Mouse (Mus musculus): ENCODE results near the gene D6Ertd527e. TPM values are rescaled to one million over a fixed set of nuclear protein-coding genes. Genes with fewer than 3 reads are reported as not detected.
"Not testable (repeated sequence)": the region's sequence is repeated elsewhere in the genome, so short reads cannot be mapped to it uniquely, and the experiment has no call there.

The D6Ertd527e gene
- polyA plus RNA-seq, 1 experiment from 2014 or later = 0.18 TPM

DNA sequence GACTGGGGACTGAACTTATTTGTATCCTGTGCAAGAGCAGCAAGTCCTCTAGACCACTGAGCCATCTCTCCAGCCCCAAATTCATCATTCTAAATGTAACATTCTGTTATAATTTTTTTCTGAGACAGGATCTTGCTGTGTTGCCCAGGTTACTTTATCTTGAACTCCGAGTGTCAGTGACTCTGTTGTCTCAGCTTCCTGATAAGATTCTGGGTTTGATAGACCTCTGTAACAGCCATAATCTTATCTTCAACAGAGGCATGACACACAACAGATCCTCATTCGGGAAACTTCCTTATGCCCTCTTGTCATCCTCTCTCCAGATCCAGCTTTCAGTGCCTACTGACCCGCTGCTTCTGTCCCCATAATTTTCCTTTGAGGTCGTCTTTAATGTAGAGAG, 31.8 kb upstream of the D6Ertd527e start:
- 43% methylated on average over 4 of the region's 4 CpGs for WGBS
- no peak overlapping the region for H3K4me2 ChIP-seq (replicated peaks; ENCODE audit: low read depth)
- no peak for ATAC-seq
- H3K4me3 ChIP-seq (ENCODE audit: low read depth, low read length) = no peak overlapping the region
- no peaks in the 10 kb centered on the region for H3K9me3 ChIP-seq (ENCODE audit: control insufficient read depth)
- H3K4me1 ChIP-seq (replicated peaks; ENCODE audit: control insufficient read depth, insufficient read depth, low read length) = no peaks in the 10 kb centered on the region
- H3K36me3 ChIP-seq (ENCODE audit: control insufficient read depth, insufficient read depth) = peaks cover 63% of the 10 kb centered on the region
- no peak overlapping the region for H3K9ac ChIP-seq (ENCODE audit: low read depth, low read length)
- no peak for TF ChIP-seq CTCF (IDR thresholded peaks at IDR 0.05; ENCODE audit: low read depth)
- H3K27ac ChIP-seq (ENCODE audit: low read depth, low read length) = no peak overlapping the region
- H3K27me3 ChIP-seq (replicated peaks; ENCODE audit: control insufficient read depth, insufficient read depth, low read length) = no peaks in the 10 kb centered on the region

DNA sequence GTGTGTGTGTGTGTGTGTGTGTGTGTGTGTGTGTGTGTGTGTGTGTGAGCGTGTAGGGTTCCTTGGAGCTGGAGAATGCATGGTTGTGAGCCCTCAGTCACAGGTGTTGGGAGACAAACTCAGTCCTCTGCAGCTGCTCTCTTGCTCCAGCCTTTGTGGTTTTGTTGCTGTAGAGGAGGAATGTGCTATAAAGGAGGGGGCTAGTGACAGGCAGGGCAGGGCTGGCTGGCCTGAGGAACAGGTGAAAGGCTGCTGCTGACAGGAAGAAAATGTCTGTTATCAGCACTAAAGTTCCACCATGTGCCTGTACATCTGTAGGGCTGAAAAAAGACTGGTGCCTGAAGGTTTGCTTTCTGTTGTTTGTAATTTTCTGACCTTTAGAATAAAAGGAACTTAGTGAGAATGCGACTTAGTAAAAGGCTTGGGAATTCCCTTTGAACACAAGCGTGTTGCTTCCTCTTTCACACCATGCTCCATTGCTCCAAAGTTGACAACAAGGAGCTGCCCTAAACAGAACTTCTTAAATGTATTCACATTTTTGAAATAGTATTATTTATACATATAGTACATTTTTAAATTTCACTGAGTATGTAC, 29.4 kb upstream of the D6Ertd527e start:
- H3K4me2 ChIP-seq (replicated peaks; ENCODE audit: low read depth) = no peak overlapping the region
- no peak for TF ChIP-seq CTCF (IDR thresholded peaks at IDR 0.05; ENCODE audit: low read depth)

DNA sequence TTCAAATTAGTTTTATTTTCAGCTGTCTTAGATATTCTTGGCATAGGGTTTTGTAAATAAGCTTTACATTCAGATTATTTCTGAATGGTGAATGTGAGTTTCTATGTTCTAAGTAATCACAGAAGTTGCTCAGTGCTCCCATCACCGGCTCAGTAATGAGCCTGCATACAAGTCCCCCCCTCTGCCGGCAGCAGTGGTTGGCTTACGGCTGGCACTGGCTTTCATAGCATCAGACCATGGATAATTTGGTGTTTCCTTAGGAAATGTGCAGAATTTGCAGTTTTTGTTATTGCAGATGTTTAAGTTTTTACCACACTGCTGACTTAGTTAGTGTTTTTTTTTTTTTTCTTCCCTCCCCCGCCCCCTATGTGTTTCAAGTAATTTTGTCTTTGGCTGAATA, 25.1 kb upstream of the D6Ertd527e start:
- Histone ChIP-seq H3K36me3 (ENCODE audit: control insufficient read depth, insufficient read depth) (peaks cover 79% of the 10 kb centered on the region), H3K9ac (ENCODE audit: low read depth, low read length) (no peak overlapping the region), H3K4me3 (ENCODE audit: low read depth, low read length) (no peak overlapping the region), H3K27me3 (replicated peaks; ENCODE audit: control insufficient read depth, insufficient read depth, low read length) (no peaks in the 10 kb centered on the region), H3K27ac (ENCODE audit: low read depth, low read length) (no peak overlapping the region), H3K4me1 (replicated peaks; ENCODE audit: control insufficient read depth, insufficient read depth, low read length) (no peaks in the 10 kb centered on the region), H3K4me2 (replicated peaks; ENCODE audit: low read depth) (no peak overlapping the region), H3K9me3 (ENCODE audit: control insufficient read depth) (no peaks in the 10 kb centered on the region)
- 91% methylated on average over 4 of the region's 4 CpGs for WGBS
- no peak for ATAC-seq
- no peak for TF ChIP-seq CTCF (IDR thresholded peaks at IDR 0.05; ENCODE audit: low read depth)

More for the DNA sequence above, 29.4 kb upstream of the D6Ertd527e start:
- H3K4me3 ChIP-seq (ENCODE audit: low read depth, low read length) = no peak overlapping the region
- 68% methylated on average over 3 of the region's 3 CpGs for WGBS
- no peak overlapping the region for H3K9ac ChIP-seq (ENCODE audit: low read depth, low read length)
- H3K27me3 ChIP-seq (replicated peaks; ENCODE audit: control insufficient read depth, insufficient read depth, low read length) = no peaks in the 10 kb centered on the region
- H3K27ac ChIP-seq (ENCODE audit: low read depth, low read length) = no peak overlapping the region
- H3K4me1 ChIP-seq (replicated peaks; ENCODE audit: control insufficient read depth, insufficient read depth, low read length) = no peaks in the 10 kb centered on the region
- no peaks in the 10 kb centered on the region for H3K9me3 ChIP-seq (ENCODE audit: control insufficient read depth)
- no peak for ATAC-seq
- H3K36me3 ChIP-seq (ENCODE audit: control insufficient read depth, insufficient read depth) = peaks cover 71% of the 10 kb centered on the region

DNA sequence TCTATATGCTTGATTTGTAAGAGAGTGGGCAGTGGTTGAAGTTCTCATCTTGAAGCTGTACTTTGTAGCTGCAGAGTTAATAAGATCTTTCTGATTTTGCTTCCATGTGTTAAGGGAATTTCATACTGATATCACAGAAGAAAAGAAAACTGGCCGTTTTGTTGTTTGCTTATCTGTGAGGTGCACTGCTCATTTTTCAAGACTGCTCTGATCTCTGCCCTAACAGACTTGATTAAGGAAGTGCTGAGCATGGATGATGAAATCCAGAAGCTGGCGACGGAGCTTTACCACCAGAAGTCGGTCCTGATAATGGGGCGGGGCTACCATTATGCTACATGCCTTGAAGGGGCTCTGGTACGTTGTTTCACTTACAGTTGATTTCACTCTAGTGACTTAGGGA, 19.5 kb upstream of the D6Ertd527e start:
- 36% methylated on average over 6 of the region's 6 CpGs for WGBS
- Histone ChIP-seq H3K4me1 (replicated peaks; ENCODE audit: control insufficient read depth, insufficient read depth, low read length) (no peaks in the 10 kb centered on the region), H3K9ac (ENCODE audit: low read depth, low read length) (no peak overlapping the region), H3K9me3 (ENCODE audit: control insufficient read depth) (no peaks in the 10 kb centered on the region), H3K36me3 (ENCODE audit: control insufficient read depth, insufficient read depth) (peaks cover 89% of the 10 kb centered on the region), H3K4me2 (replicated peaks; ENCODE audit: low read depth) (no peak overlapping the region), H3K27ac (ENCODE audit: low read depth, low read length) (peak overlapping the region; percentile 36; the same call in 1 of the 2 replicates), H3K4me3 (ENCODE audit: low read depth, low read length) (no peak overlapping the region), H3K27me3 (replicated peaks; ENCODE audit: control insufficient read depth, insufficient read depth, low read length) (no peaks in the 10 kb centered on the region)
- TF ChIP-seq CTCF (IDR thresholded peaks at IDR 0.05; ENCODE audit: low read depth) = no peak
- ATAC-seq = peak; percentile 63

DNA sequence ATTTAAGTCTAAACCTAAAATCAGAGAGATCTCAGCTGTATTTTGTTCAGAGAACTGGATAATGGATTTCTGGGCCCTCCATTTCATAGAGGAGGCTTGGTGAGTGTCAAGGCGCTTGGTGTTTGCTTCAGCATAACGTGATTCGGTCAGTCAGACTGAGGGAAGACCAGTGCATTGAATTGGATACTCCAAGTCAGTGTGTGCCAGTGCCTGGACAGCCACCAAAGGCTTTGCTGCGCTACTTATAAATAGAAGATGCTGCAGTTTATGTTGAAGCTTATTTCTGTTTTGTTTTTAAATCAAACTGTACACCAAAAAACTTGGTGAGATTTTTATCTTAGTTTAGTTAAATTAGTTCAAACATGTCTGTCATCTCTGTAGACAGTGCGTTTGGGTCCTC, 16.2 kb upstream of the D6Ertd527e start:
- no peaks in the 10 kb centered on the region for H3K27me3 ChIP-seq (replicated peaks; ENCODE audit: control insufficient read depth, insufficient read depth, low read length)
- no peak for ATAC-seq
- no peak overlapping the region for H3K27ac ChIP-seq (ENCODE audit: low read depth, low read length)
- H3K9me3 ChIP-seq (ENCODE audit: control insufficient read depth) = no peaks in the 10 kb centered on the region
- no peaks in the 10 kb centered on the region for H3K4me1 ChIP-seq (replicated peaks; ENCODE audit: control insufficient read depth, insufficient read depth, low read length)
- no peak for TF ChIP-seq CTCF (IDR thresholded peaks at IDR 0.05; ENCODE audit: low read depth)
- no peak overlapping the region for H3K4me3 ChIP-seq (ENCODE audit: low read depth, low read length)
- 93% methylated on average over 5 of the region's 5 CpGs for WGBS
- H3K36me3 ChIP-seq (ENCODE audit: control insufficient read depth, insufficient read depth) = peaks cover 68% of the 10 kb centered on the region
- H3K9ac ChIP-seq (ENCODE audit: low read depth, low read length) = no peak overlapping the region
- no peak overlapping the region for H3K4me2 ChIP-seq (replicated peaks; ENCODE audit: low read depth)

DNA sequence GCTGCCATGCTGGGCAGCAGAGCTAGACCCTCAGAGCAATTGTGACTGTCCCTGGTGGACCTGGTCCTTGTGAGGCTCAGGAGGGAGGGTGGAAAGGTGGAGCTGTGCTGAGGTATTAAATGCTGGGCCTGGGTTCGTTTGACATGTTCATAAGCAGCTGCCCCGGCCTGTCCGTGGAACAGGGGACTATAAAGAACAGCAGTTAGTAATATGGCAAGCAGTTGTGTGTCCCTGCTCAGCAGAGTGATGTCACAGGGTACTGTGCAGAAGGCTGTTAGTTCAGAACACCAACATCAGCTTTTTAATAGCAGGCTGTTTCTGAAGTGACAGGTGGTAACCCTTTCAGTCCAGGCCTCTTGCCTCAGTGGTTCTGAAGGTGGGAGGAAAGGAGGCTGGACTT, 13.7 kb upstream of the D6Ertd527e start:
- 75% methylated on average over 3 of the region's 3 CpGs for WGBS
- ATAC-seq = no peak
- Histone ChIP-seq H3K4me1 (replicated peaks; ENCODE audit: control insufficient read depth, insufficient read depth, low read length) (no peaks in the 10 kb centered on the region), H3K9ac (ENCODE audit: low read depth, low read length) (no peak overlapping the region), H3K27me3 (replicated peaks; ENCODE audit: control insufficient read depth, insufficient read depth, low read length) (no peaks in the 10 kb centered on the region), H3K4me3 (ENCODE audit: low read depth, low read length) (no peak overlapping the region), H3K27ac (ENCODE audit: low read depth, low read length) (no peak overlapping the region), H3K36me3 (ENCODE audit: control insufficient read depth, insufficient read depth) (peaks cover 46% of the 10 kb centered on the region), H3K9me3 (ENCODE audit: control insufficient read depth) (no peaks in the 10 kb centered on the region), H3K4me2 (replicated peaks; ENCODE audit: low read depth) (no peak overlapping the region)
- TF ChIP-seq CTCF (IDR thresholded peaks at IDR 0.05; ENCODE audit: low read depth) = no peak

DNA sequence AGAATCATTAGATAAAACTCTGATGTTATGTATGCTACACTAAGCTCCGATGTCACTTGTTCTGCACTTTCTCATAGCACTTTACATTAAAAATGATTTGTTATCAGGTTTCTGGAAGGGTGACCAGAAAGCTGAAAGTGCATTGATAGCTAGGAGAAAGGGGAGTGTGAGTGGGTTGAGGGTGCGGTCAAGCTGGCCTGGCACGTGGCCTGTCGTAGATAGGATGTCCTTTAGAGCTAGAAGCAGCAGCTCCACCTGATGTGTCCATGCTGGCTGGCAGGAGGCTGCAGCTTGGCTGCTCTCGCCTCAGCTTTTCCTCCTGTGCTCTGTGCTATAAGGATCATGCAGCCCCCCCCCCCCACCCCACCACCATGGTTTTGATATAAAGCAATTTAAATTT, 12.1 kb upstream of the D6Ertd527e start:
- no peaks in the 10 kb centered on the region for H3K4me1 ChIP-seq (replicated peaks; ENCODE audit: control insufficient read depth, insufficient read depth, low read length)
- H3K36me3 ChIP-seq (ENCODE audit: control insufficient read depth, insufficient read depth) = peaks cover 32% of the 10 kb centered on the region
- ATAC-seq = no peak
- no peaks in the 10 kb centered on the region for H3K27me3 ChIP-seq (replicated peaks; ENCODE audit: control insufficient read depth, insufficient read depth, low read length)
- 77% methylated on average over 5 of the region's 5 CpGs for WGBS
- H3K4me3 ChIP-seq (ENCODE audit: low read depth, low read length) = no peak overlapping the region
- no peak overlapping the region for H3K4me2 ChIP-seq (replicated peaks; ENCODE audit: low read depth)
- TF ChIP-seq CTCF (IDR thresholded peaks at IDR 0.05; ENCODE audit: low read depth) = no peak
- no peak overlapping the region for H3K27ac ChIP-seq (ENCODE audit: low read depth, low read length)
- no peak overlapping the region for H3K9ac ChIP-seq (ENCODE audit: low read depth, low read length)
- H3K9me3 ChIP-seq (ENCODE audit: control insufficient read depth) = no peaks in the 10 kb centered on the region

DNA sequence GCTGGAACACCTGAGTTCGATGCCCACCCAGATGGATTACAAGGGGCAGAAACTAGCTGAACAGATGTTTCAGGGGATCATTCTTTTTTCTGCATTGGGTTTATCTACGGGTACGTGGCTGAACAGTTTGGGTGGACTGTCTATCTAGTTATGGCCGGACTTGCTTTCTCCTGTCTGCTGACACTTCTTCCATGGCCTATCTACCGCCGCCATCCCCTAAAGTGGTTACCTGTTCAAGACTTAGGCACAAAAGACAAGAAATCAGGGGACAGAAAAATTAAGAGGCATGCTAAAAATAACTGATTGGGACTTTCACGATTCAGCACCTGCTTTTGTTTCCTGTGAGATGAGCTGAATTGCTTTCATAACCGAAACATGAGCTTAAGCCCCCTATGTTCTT, 10.9 kb upstream of the D6Ertd527e start:
- 92% methylated on average over 8 of the region's 8 CpGs for WGBS
- H3K4me1 ChIP-seq (replicated peaks; ENCODE audit: control insufficient read depth, insufficient read depth, low read length); H3K27ac ChIP-seq (ENCODE audit: low read depth, low read length); H3K27me3 ChIP-seq (replicated peaks; ENCODE audit: control insufficient read depth, insufficient read depth, low read length); H3K9me3 ChIP-seq (ENCODE audit: control insufficient read depth); H3K4me3 ChIP-seq (ENCODE audit: low read depth, low read length); ATAC-seq; H3K9ac ChIP-seq (ENCODE audit: low read depth, low read length); H3K4me2 ChIP-seq (replicated peaks; ENCODE audit: low read depth): not testable (repeated sequence)
- H3K36me3 ChIP-seq (ENCODE audit: control insufficient read depth, insufficient read depth) = peaks cover 24% of the 10 kb centered on the region

Measured in intestine, postnatal 0 days (tissue).